Mouse (Mus musculus): ENCODE results near the gene Pou2f3. TPM values are rescaled to one million over a fixed set of nuclear protein-coding genes. Genes with fewer than 3 reads are reported as not detected.

The Pou2f3 gene
- polyA plus RNA-seq, 1 experiment from 2014 or later: not detected

- Histone ChIP-seq H3K36me3 (replicated peaks; ENCODE audit: control insufficient read depth, insufficient read depth) (no peaks in the 10 kb centered on the region), H3K9ac (no peak overlapping the region), H3K27me3 (ENCODE audit: control insufficient read depth, insufficient read depth, low read length) (no peaks in the 10 kb centered on the region), H3K4me3 (replicated peaks; ENCODE audit: low read length) (no peak overlapping the region), H3K4me1 (replicated peaks; ENCODE audit: control insufficient read depth, insufficient read depth, low read length) (no peaks in the 10 kb centered on the region), H3K9me3 (ENCODE audit: control insufficient read depth, low read length) (no peaks in the 10 kb centered on the region), H3K27ac (no peak overlapping the region), H3K4me2 (replicated peaks) (no peak overlapping the region)
- DNase-seq (ENCODE audit: low spot score) (no peak), ATAC-seq (ENCODE audit: low FRiP score) (no peak)
- WGBS: 72% methylated on average over 9 of the region's 9 CpGs
Measured at GRCm38 (mm10) chr9:43150957-43151356, 59.2 kb downstream of the Pou2f3 start.

- Histone ChIP-seq H3K9ac (no peak overlapping the region), H3K27ac (no peak overlapping the region), H3K4me1 (replicated peaks; ENCODE audit: control insufficient read depth, insufficient read depth, low read length) (no peaks in the 10 kb centered on the region), H3K36me3 (replicated peaks; ENCODE audit: control insufficient read depth, insufficient read depth) (no peaks in the 10 kb centered on the region), H3K4me3 (replicated peaks; ENCODE audit: low read length) (no peak overlapping the region), H3K27me3 (ENCODE audit: control insufficient read depth, insufficient read depth, low read length) (no peaks in the 10 kb centered on the region), H3K9me3 (ENCODE audit: control insufficient read depth, low read length) (no peaks in the 10 kb centered on the region), H3K4me2 (replicated peaks) (no peak overlapping the region)
- DNase-seq (ENCODE audit: low spot score) (no peak), ATAC-seq (ENCODE audit: low FRiP score) (no peak)
- WGBS: 66% methylated on average over 10 of the region's 10 CpGs
Measured at GRCm38 (mm10) chr9:43150075-43150474, 60.1 kb downstream of the Pou2f3 start.

DNA sequence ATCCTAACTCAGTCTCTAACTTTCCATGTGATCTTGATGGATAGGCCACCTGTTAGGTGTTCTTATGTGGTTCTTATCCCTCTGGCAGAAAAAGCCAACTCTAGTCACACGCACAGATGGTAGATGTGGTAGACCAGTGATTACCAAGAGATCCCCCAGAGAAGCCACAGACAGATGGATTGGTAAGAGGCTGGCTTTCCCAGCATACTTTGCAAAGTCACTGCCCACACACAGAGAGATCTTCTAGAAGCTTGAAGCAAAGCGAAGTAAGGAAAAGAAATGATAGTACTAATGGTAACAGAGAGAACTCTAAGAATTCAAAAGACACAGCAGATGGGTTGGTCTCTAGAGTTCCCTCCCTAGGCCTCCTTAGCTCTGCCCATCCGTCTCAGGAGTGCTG is 60.7 kb downstream of the Pou2f3 start:
- no peaks in the 10 kb centered on the region for H3K36me3 ChIP-seq (replicated peaks; ENCODE audit: control insufficient read depth, insufficient read depth)
- H3K9ac ChIP-seq: no peak overlapping the region
- no peaks in the 10 kb centered on the region for H3K27me3 ChIP-seq (ENCODE audit: control insufficient read depth, insufficient read depth, low read length)
- DNase-seq (ENCODE audit: low spot score) (no peak), ATAC-seq (ENCODE audit: low FRiP score) (no peak)
- H3K4me3 ChIP-seq (replicated peaks; ENCODE audit: low read length): no peak overlapping the region
- no peak overlapping the region for H3K4me2 ChIP-seq (replicated peaks)
- H3K4me1 ChIP-seq (replicated peaks; ENCODE audit: control insufficient read depth, insufficient read depth, low read length): no peaks in the 10 kb centered on the region
- H3K9me3 ChIP-seq (ENCODE audit: control insufficient read depth, low read length): no peaks in the 10 kb centered on the region
- 76% methylated on average over 3 of the region's 3 CpGs for WGBS
- no peak overlapping the region for H3K27ac ChIP-seq

GRCm38 (mm10) chr9:43145196-43145595 is 65.0 kb downstream of the Pou2f3 start:
- Histone ChIP-seq H3K4me1 (replicated peaks; ENCODE audit: control insufficient read depth, insufficient read depth, low read length) (no peaks in the 10 kb centered on the region), H3K27me3 (ENCODE audit: control insufficient read depth, insufficient read depth, low read length) (no peaks in the 10 kb centered on the region), H3K4me2 (replicated peaks) (no peak overlapping the region), H3K9ac (no peak overlapping the region), H3K9me3 (ENCODE audit: control insufficient read depth, low read length) (no peaks in the 10 kb centered on the region), H3K4me3 (replicated peaks; ENCODE audit: low read length) (no peak overlapping the region), H3K27ac (no peak overlapping the region), H3K36me3 (replicated peaks; ENCODE audit: control insufficient read depth, insufficient read depth) (no peaks in the 10 kb centered on the region)
- no peak for DNase-seq (ENCODE audit: low spot score)
- ATAC-seq (ENCODE audit: low FRiP score): no peak
- WGBS: 88% methylated on average over 4 of the region's 4 CpGs

GRCm38 (mm10) chr9:43144206-43144810 is 65.9 kb downstream of the Pou2f3 start:
- Histone ChIP-seq H3K4me1 (replicated peaks; ENCODE audit: control insufficient read depth, insufficient read depth, low read length) (no peaks in the 10 kb centered on the region), H3K36me3 (replicated peaks; ENCODE audit: control insufficient read depth, insufficient read depth) (no peaks in the 10 kb centered on the region), H3K27me3 (ENCODE audit: control insufficient read depth, insufficient read depth, low read length) (no peaks in the 10 kb centered on the region), H3K9me3 (ENCODE audit: control insufficient read depth, low read length) (no peaks in the 10 kb centered on the region), H3K4me3 (replicated peaks; ENCODE audit: low read length) (no peak overlapping the region), H3K9ac (no peak overlapping the region), H3K4me2 (replicated peaks) (no peak overlapping the region), H3K27ac (no peak overlapping the region)
- no peak for ATAC-seq (ENCODE audit: low FRiP score)
- no peak for DNase-seq (ENCODE audit: low spot score)
- WGBS: 73% methylated on average over 12 of the region's 12 CpGs

DNA sequence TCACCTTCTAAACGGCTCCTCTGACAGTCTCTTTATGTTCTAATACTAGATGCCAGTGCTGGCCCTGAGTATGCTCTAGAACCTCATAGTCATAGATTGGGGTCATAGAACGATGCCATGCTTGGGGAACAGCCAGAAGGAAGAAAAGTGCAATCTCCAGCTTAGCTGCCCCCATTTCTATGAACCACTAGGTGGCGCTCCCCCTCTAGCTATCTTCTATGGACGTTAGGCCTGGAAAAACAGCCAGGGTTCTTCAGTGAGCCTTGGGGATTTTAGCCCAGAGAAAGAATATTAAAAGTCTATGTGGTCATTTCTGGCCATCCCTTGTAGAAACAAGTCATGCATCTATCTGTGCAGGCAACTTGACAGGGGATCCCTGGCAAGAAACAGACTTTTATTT is 68.3 kb downstream of the Pou2f3 start:
- 10% methylated on average over 4 of the region's 4 CpGs for WGBS
- Histone ChIP-seq H3K4me1 (replicated peaks; ENCODE audit: control insufficient read depth, insufficient read depth, low read length) (no peaks in the 10 kb centered on the region), H3K27ac (no peak overlapping the region), H3K27me3 (ENCODE audit: control insufficient read depth, insufficient read depth, low read length) (no peaks in the 10 kb centered on the region), H3K9me3 (ENCODE audit: control insufficient read depth, low read length) (no peaks in the 10 kb centered on the region), H3K9ac (no peak overlapping the region), H3K36me3 (replicated peaks; ENCODE audit: control insufficient read depth, insufficient read depth) (no peaks in the 10 kb centered on the region), H3K4me2 (replicated peaks) (no peak overlapping the region), H3K4me3 (replicated peaks; ENCODE audit: low read length) (no peak overlapping the region)
- ATAC-seq (ENCODE audit: low FRiP score) (no peak), DNase-seq (ENCODE audit: low spot score) (peak; percentile 82)

GRCm38 (mm10) chr9:43133525-43133924 is 76.6 kb downstream of the Pou2f3 start:
- no peak overlapping the region for H3K4me3 ChIP-seq (replicated peaks; ENCODE audit: low read length)
- 81% methylated on average over 3 of the region's 3 CpGs for WGBS

DNA sequence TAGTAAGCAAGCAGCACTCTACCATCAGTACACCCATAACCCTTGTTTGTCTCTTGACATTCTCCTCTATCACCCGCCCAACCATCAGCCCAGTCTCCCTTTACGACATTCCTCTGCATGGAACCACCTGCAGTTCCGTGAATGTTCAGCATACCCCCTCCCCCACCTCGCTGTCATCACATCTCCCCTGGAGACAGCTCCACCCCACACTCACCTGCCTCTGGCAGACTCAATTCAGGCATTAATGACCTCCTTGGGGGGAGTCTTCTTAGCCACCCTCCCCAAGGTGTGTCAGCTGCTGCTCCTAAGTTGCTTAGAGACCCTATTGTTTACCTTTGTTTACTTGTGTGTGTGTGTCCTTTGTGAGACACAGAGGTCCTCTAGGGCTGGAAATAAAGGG is 77.8 kb downstream of the Pou2f3 start:
- 39% methylated on average over 4 of the region's 4 CpGs for WGBS
- Histone ChIP-seq H3K4me2 (replicated peaks) (no peak overlapping the region), H3K27ac (no peak overlapping the region), H3K9ac (no peak overlapping the region), H3K9me3 (ENCODE audit: control insufficient read depth, low read length) (no peaks in the 10 kb centered on the region), H3K4me3 (replicated peaks; ENCODE audit: low read length) (no peak overlapping the region), H3K27me3 (ENCODE audit: control insufficient read depth, insufficient read depth, low read length) (no peaks in the 10 kb centered on the region), H3K4me1 (replicated peaks; ENCODE audit: control insufficient read depth, insufficient read depth, low read length) (no peaks in the 10 kb centered on the region; the same call in 1 of the 2 replicates), H3K36me3 (replicated peaks; ENCODE audit: control insufficient read depth, insufficient read depth) (no peaks in the 10 kb centered on the region)
- ATAC-seq (ENCODE audit: low FRiP score): no peak
- no peak for DNase-seq (ENCODE audit: low spot score)

More at GRCm38 (mm10) chr9:43133525-43133924, 76.6 kb downstream of the Pou2f3 start:
- H3K9me3 ChIP-seq (ENCODE audit: control insufficient read depth, low read length): no peaks in the 10 kb centered on the region
- H3K4me1 ChIP-seq (replicated peaks; ENCODE audit: control insufficient read depth, insufficient read depth, low read length): no peaks in the 10 kb centered on the region; the same call in 1 of the 2 replicates
- no peaks in the 10 kb centered on the region for H3K27me3 ChIP-seq (ENCODE audit: control insufficient read depth, insufficient read depth, low read length)
- ATAC-seq (ENCODE audit: low FRiP score) (no peak), DNase-seq (ENCODE audit: low spot score) (no peak)
- H3K36me3 ChIP-seq (replicated peaks; ENCODE audit: control insufficient read depth, insufficient read depth): no peaks in the 10 kb centered on the region
- H3K4me2 ChIP-seq (replicated peaks): no peak overlapping the region
- H3K27ac ChIP-seq: no peak overlapping the region
- H3K9ac ChIP-seq: no peak overlapping the region

- no peak overlapping the region for H3K9ac ChIP-seq
- H3K4me1 ChIP-seq (replicated peaks; ENCODE audit: control insufficient read depth, insufficient read depth, low read length): no peaks in the 10 kb centered on the region; the same call in 1 of the 2 replicates
- no peak overlapping the region for H3K4me2 ChIP-seq (replicated peaks)
- DNase-seq (ENCODE audit: low spot score) (no peak), ATAC-seq (ENCODE audit: low FRiP score) (no peak)
- 81% methylated on average over 5 of the region's 5 CpGs for WGBS
- no peak overlapping the region for H3K27ac ChIP-seq
- no peak overlapping the region for H3K4me3 ChIP-seq (replicated peaks; ENCODE audit: low read length)
- no peaks in the 10 kb centered on the region for H3K9me3 ChIP-seq (ENCODE audit: control insufficient read depth, low read length)
- no peaks in the 10 kb centered on the region for H3K36me3 ChIP-seq (replicated peaks; ENCODE audit: control insufficient read depth, insufficient read depth)
- H3K27me3 ChIP-seq (ENCODE audit: control insufficient read depth, insufficient read depth, low read length): no peaks in the 10 kb centered on the region
Measured at GRCm38 (mm10) chr9:43131940-43132339, 78.2 kb downstream of the Pou2f3 start.

DNA sequence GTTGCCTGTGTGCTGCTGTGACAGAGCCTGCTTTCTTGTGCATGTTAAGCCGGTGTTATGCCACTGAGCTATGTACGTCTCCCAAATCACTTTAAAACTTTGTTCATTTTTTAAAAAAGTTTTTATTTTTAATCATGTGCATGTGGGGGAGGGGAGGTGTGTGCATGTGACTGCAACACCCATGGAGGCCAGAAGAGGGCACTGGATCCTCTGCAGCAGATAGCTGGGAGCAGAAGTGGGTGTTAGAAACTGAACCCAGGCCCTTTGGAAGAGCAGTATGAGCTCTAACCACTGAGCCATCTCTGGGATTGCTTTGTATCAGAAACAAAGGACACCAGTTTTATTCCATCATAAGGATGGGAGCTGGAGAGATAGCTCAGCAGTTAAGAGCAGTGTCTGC is 79.5 kb downstream of the Pou2f3 start:
- Histone ChIP-seq H3K27me3 (ENCODE audit: control insufficient read depth, insufficient read depth, low read length) (no peaks in the 10 kb centered on the region), H3K4me3 (replicated peaks; ENCODE audit: low read length) (no peak overlapping the region), H3K36me3 (replicated peaks; ENCODE audit: control insufficient read depth, insufficient read depth) (no peaks in the 10 kb centered on the region), H3K4me2 (replicated peaks) (no peak overlapping the region), H3K27ac (no peak overlapping the region), H3K9ac (no peak overlapping the region), H3K4me1 (replicated peaks; ENCODE audit: control insufficient read depth, insufficient read depth, low read length) (no peaks in the 10 kb centered on the region; the same call in 1 of the 2 replicates), H3K9me3 (ENCODE audit: control insufficient read depth, low read length) (no peaks in the 10 kb centered on the region)
- no peak for DNase-seq (ENCODE audit: low spot score)
- 98% methylated on average over 2 of the region's 2 CpGs for WGBS
- ATAC-seq (ENCODE audit: low FRiP score): no peak

Data from hindbrain, embryonic 14.5 days (tissue).